Mouse (Mus musculus) gonadal fat pad, adult 2 months (tissue): ENCODE data around the gene D230025D16Rik. TPM values are rescaled to one million over a fixed set of nuclear protein-coding genes. Genes with fewer than 3 reads are reported as not detected.
"Not testable (repeated sequence)": the region's sequence is repeated elsewhere in the genome, so short reads cannot be mapped to it uniquely, and the experiment has no call there.

Experiments
- DNase-seq: peaks from one replicate; pipeline ENCODE4 v3.0.0-alpha.2; 2012; ENCODE audit warnings: low read depth
- polyA plus RNA-seq: library from polyadenylated mRNA; depleted of rRNA; stranded (reverse); fragments of >200 nt; gene quantifications from 2 replicates; pipeline ENCODE4 v1.2.3, GENCODE M21; 2012; rRNA removed

D230025D16Rik gene
- polyA plus RNA-seq, 1 experiment, result 23.2 TPM

DNA sequence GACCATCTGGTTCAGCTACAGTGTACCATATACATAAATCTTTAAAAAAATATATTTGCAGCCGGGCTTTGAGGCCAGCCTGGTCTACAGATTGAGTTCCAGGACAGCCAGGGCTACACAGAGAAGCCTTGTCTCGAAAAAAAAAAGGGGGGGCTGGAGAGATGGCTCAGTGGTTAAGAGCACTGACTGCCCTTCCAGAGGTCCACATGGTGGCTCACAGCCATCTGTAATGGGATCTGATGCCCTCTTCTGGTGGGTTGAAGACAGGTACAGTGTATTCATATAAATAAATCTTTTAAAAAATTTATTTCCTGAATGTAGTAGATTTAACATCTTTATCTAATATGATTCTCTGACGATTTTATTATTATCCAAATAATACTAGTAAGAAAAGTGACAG is 66.9 kb downstream of the D230025D16Rik start:
- not testable (repeated sequence) for DNase-seq

DNA sequence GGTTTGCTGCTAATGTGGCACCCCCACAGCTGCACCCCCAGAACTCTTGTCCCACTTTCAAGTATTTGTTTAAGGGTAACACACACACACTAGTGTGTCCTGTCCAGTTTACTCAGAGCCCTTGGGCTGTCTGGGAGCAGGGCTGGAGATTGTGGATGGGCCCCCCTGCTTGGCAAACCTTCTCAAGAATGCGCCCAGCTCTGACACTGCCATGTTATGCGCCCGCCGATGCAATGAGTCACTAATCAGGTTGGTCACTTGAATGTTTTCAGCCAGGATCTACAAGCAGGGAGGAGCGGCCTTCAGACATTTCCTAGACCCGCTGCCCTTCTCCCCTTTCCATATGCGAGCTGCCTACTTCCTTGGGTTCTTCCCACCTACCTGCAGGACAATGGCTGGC is 67.5 kb downstream of the D230025D16Rik start:
- DNase-seq, result no peak

DNA sequence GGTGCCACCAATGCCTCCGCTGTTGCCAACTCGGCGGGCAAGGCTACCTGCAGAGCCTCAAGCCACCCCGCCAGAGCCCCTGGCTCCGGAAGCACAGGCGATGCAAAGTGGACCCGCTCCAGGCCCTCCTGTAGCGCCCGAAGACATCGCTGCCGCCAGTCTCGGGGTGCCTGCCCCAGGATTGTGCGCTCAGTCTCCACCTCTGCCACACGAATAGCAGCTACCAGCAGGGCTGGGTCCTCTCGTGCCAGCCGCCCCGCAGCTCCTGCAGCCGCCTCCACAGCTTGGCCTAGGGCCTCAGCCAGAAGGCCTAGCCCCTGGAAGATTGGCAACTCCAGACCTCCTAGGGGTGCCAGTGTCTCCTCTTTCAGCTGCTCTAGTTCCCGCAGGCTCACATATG is 68.5 kb downstream of the D230025D16Rik start:
- no peak for DNase-seq

DNA sequence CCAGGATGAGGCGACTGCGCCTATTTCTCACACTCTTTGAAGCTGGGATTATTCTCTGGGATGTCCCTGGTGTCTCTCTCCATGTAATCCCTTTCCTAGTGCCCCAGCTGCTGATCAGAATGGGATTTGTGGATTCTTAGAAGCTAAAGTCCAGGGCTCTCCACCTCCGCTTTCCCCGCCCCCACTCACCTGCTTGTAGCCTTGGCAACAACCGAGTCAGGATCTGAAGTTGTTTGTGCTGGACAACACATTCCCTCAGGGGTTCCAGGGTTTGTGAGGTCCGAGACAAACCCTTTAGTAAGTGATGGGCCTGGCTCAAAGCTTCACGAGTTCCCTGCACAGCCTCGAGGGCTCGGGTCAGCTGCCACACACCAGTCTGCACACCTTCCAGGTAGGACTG is 69.8 kb downstream of the D230025D16Rik start:
- DNase-seq, result no peak

DNA sequence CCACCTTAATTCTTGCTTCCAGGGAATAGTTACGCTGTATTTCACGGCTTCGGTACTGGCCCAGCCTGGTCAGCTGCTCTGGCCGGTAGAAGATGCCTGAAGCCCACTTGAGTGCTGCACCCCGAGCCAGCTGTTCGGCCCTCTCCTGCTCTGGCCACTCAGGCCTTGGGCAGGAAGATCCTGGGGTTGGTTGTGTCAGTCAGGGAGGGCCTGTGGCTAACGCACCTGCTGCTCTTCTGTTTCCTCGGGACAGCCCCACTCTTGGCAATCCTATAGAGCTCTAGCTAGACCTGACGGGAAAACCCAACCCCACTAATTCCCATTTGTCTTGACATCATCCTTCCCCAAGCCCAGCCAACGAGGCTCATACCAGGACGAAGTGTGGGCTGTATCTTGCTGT is 70.3 kb downstream of the D230025D16Rik start:
- no peak for DNase-seq

DNA sequence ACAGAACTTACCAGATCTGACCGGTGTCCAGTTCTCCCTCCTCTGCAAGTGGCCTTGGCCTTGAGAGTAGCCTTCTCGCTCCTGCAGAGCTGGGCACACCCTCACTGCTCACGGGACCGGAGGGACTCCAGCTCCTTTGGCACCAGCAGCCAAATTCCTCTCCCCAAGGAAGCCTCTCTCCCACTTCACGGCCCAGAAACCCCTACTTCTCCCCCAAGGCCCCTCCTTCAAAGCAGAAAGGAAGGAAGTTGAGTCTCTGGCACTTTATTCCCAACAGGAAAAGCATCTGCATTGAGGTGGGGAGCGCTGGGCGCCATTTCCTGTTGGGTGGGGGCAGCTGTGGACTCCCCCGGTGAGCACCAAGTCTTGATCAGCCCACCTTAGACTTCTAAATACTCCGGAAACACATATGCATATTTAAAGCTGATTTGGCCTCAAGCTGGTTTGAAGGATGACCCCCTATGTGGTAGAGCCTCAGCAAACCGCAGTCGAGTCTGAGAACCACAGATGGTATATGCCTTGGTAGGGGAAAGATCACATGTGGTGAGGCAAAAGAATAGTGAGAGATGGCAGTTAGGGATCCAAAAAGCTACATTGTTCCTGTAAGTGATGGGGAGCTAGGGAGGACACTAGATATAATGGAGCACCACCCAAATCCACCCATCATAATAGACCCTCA is 71.1 kb downstream of the D230025D16Rik start, which contains the start of gene Exoc3l:
Exoc3l (minus strand) TSS at position 207 of the 679 bp plus-strand sequence.
- no peak for DNase-seq

DNA sequence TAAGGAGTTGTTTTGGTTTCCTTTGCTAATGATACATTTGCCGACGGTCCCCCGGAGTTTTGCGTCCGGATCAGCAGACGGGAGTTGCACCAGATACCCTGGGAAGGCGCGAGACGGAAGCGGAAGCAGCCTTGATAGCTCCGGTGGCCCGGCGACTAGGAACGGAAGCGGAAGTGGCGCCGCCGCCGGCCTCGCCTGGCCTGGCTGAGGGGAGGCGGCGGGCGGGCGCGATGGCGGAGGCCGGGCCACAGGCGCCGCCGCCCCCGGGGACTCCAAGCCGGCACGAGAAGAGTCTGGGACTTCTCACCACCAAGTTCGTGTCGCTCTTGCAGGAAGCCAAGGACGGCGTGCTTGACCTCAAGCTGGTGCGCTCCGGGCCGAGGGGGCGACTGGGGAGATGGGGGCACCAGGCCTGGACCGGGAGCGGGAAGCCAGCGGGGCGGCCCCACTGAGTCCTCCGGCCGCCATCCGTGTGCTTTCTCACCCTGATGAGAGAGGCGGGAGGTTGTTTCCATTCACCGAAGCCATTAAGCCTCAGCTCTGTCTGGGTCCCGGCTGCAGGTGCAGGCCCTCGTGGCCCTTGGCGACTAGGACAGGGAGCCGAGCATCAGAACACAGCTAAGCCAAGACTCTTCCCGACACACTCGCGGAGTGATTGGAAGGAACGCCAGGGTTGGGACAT is 72.7 kb downstream of the D230025D16Rik start, which contains the start of gene E2f4:
E2f4 (plus strand) TSS at position 153 of the 682 bp plus-strand sequence.
- no peak for DNase-seq

DNA sequence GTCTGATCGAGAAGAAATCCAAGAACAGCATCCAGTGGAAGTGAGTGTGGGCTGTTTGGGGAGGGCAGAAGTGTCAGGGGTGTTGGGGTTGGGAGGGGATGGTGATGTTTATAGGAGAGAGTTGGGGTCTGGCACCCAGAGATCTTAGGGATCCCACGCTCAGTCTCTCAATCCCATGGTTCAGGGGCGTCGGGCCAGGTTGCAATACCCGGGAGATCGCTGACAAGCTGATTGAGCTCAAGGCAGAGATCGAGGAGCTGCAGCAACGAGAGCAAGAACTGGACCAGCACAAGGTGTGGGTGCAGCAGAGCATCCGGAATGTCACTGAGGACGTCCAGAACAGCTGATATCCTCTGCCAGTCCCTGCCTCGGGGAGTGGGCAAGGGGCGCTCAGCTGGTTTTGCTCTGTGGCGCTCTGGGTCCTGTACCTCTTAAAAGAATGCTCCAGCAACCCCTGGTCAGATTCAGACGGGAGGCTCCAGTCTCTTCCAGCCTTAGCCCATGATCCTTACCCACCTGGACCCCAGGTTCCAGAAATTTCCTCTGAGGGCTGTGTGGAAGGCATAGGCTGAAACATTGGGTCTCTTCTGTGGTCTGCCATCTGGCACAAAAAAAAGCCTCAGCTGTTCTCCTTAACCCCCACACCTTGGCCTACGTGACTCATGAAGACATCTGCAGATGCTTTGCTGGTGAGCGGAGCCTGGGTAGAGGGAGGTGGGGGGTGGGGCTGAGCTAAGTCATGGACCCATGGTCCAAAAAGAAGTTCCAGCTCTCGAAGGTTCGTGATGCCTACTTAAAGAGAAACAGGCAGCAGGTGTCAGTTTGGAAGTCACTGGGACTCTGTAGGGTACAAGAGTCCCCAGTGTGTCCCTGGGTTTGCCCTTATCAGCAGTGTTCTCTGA is 73.7 kb downstream of the D230025D16Rik start:
- no peak for DNase-seq

DNA sequence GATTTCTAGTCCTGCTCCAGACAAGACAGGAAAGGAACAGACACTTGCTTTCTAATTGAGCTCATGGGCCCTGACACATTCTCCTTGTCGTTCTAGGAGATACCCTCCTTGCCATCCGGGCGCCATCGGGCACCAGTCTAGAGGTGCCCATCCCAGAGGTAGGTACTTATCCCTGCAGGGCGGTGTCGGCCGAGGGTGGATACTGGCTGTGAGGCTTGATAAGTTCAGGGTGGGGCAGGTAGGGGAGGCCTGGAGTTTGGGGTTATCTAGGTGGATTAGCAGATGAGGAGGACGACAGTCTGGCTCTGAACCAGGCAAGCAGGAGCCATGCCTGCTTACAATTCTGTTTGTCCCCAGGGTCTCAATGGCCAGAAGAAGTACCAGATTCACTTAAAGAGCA is 75.0 kb downstream of the D230025D16Rik start:
- no peak for DNase-seq

Other genes starting within 250 kb of the D230025D16Rik start
- not detected in 2 replicates for gene Ces2h, start 224.3 kb upstream of the D230025D16Rik start, polyA plus RNA-seq
- 0.62 TPM in 1 of 2 replicates, not detected in the other for gene Ces3a, start 176.5 kb upstream of the D230025D16Rik start, polyA plus RNA-seq
- 0.19 and 0.41 TPM in 2 replicates for gene Ces3b, start 141.4 kb upstream of the D230025D16Rik start, polyA plus RNA-seq
- gene Ces4a, start 93.3 kb upstream of the D230025D16Rik start, polyA plus RNA-seq, result 0.04 and 0.06 TPM in 2 replicates
- gene Cbfb, start 54.5 kb upstream of the D230025D16Rik start, polyA plus RNA-seq, result 7.8 and 15.8 TPM in 2 replicates
- 10.7 and 12.1 TPM in 2 replicates for gene B3gnt9, start 30.0 kb downstream of the D230025D16Rik start, polyA plus RNA-seq
- 11.6 and 12.4 TPM in 2 replicates for gene Tradd, start 39.5 kb downstream of the D230025D16Rik start, polyA plus RNA-seq
- gene Fbxl8, start 39.5 kb downstream of the D230025D16Rik start, polyA plus RNA-seq, result 6.5 and 7.6 TPM in 2 replicates
- 1.6 and 2.0 TPM in 2 replicates for gene Hsf4, start 44.7 kb downstream of the D230025D16Rik start, polyA plus RNA-seq
- 5.9 and 8.6 TPM in 2 replicates for gene Nol3, start 51.0 kb downstream of the D230025D16Rik start, polyA plus RNA-seq
- 5.3 and 5.4 TPM in 2 replicates for gene 4931428F04Rik, start 64.7 kb downstream of the D230025D16Rik start, polyA plus RNA-seq
- 6.3 and 9.6 TPM in 2 replicates for gene Exoc3l, start 71.0 kb downstream of the D230025D16Rik start, polyA plus RNA-seq
- gene E2f4, start 72.5 kb downstream of the D230025D16Rik start, polyA plus RNA-seq, result 83.7 and 88.9 TPM in 2 replicates
- gene Elmo3, start 80.5 kb downstream of the D230025D16Rik start, polyA plus RNA-seq, result 39.3 and 39.9 TPM in 2 replicates
- 11.5 and 12.6 TPM in 2 replicates for gene Lrrc29, start 101.1 kb downstream of the D230025D16Rik start, polyA plus RNA-seq
- 74.9 and 103 TPM in 2 replicates for gene Tmem208, start 101.2 kb downstream of the D230025D16Rik start, polyA plus RNA-seq
- 17.8 and 19.6 TPM in 2 replicates for gene Fhod1, start 122.8 kb downstream of the D230025D16Rik start, polyA plus RNA-seq
- 2.9 and 3.7 TPM in 2 replicates for gene Slc9a5, start 123.7 kb downstream of the D230025D16Rik start, polyA plus RNA-seq
- 2.4 and 2.7 TPM in 2 replicates for gene Plekhg4, start 148.1 kb downstream of the D230025D16Rik start, polyA plus RNA-seq
- 0.23 and 0.89 TPM in 2 replicates for gene Kctd19, start 188.4 kb downstream of the D230025D16Rik start, polyA plus RNA-seq
- 1.8 and 2.3 TPM in 2 replicates for gene Lrrc36, start 188.4 kb downstream of the D230025D16Rik start, polyA plus RNA-seq
- 63.4 and 71.3 TPM in 2 replicates for gene Tppp3, start 246.4 kb downstream of the D230025D16Rik start, polyA plus RNA-seq